Mouse (Mus musculus) spleen, postnatal 36 days (tissue): ENCODE data around the gene Il18bp.

ENCODE experiments used
- DNase-seq, 2 experiments: peaks; one replicate each; pipeline ENCODE4 v3.0.0; 2022; ENCODE audit warnings: low spot score in 2 of 2, mixed read lengths in 1 of 2

The Il18bp gene

GRCm38 (mm10) chr7:102006520-102006919, 12.0 kb downstream of the Il18bp start:
- peak in 1 of 2 experiments; percentile 38 for DNase-seq

- no peak for DNase-seq
Measured at GRCm38 (mm10) chr7:102000921-102001630, 17.4 kb downstream of the Il18bp start.

GRCm38 (mm10) chr7:102000296-102000695, 18.2 kb downstream of the Il18bp start:
- no peak for DNase-seq

- no peak for DNase-seq
Measured at GRCm38 (mm10) chr7:101999461-102000151, 18.9 kb downstream of the Il18bp start.

GRCm38 (mm10) chr7:101998194-101998927, 20.1 kb downstream of the Il18bp start:
- peak; percentile 67 for DNase-seq

GRCm38 (mm10) chr7:101994241-101994640, 24.2 kb downstream of the Il18bp start:
- DNase-seq: peak in 1 of 2 experiments; percentile 21

GRCm38 (mm10) chr7:101985081-101985480, 33.4 kb downstream of the Il18bp start:
- DNase-seq: no peak

GRCm38 (mm10) chr7:101982735-101983134, 35.8 kb downstream of the Il18bp start:
- no peak for DNase-seq

GRCm38 (mm10) chr7:101974505-101974904, 44.0 kb downstream of the Il18bp start:
- DNase-seq: no peak

- no peak for DNase-seq
Measured at GRCm38 (mm10) chr7:101973730-101974129, 44.8 kb downstream of the Il18bp start.

GRCm38 (mm10) chr7:101971721-101972120, 46.8 kb downstream of the Il18bp start:
- DNase-seq: no peak

- DNase-seq: peak; percentile 58 to 65
Measured at GRCm38 (mm10) chr7:101970821-101971461, 47.5 kb downstream of the Il18bp start.

GRCm38 (mm10) chr7:101970429-101970775, 48.1 kb downstream of the Il18bp start:
- DNase-seq: peak; percentile 85 to 87

- DNase-seq: peak; percentile 78 to 84
Measured at GRCm38 (mm10) chr7:101969694-101970428, 48.6 kb downstream of the Il18bp start.

GRCm38 (mm10) chr7:101968751-101969150, 49.7 kb downstream of the Il18bp start:
- DNase-seq: no peak

GRCm38 (mm10) chr7:101967256-101967655, 51.2 kb downstream of the Il18bp start:
- no peak for DNase-seq

- DNase-seq: peak in 1 of 2 experiments; percentile 14
Measured at GRCm38 (mm10) chr7:101965606-101966005, 52.9 kb downstream of the Il18bp start.
